8 mouse cellular contexts compared by ENCODE assay signal in the genomic region with DNA sequence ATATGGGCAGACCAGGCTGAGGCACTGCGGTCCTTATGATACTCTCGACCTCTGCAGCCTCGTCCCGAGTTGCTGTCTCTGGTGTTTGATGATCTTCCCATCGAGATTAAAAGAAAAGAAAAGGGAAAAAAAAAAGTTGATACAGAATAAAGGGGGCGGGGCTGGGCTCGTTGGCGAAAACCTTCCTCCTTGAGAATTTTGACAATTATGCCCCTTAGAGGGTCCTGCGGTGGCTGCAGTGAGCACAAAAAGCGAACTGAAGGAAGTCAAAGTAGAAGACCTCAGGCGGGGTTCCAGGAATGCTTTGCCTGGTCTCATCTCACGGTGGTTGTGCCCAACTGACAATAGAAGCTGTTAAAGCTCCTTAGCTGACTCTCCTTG. TPM values are rescaled to one million over a fixed set of nuclear protein-coding genes. Genes with fewer than 3 reads are reported as not detected.
DNase-seq lines count a peak whose midpoint lies in the region; ATAC-seq and TF ChIP-seq lines count a peak whose summit lies in the region.

No protein-coding gene starts in this region.

- H3K9me3 ChIP-seq in limb, embryonic 15.5 days: no peaks in the 10 kb centered on the region
- H3K9me3 ChIP-seq in stomach, postnatal 0 days (ENCODE audit: control insufficient read depth, low read length): no peaks in the 10 kb centered on the region

- peaks cover 3% of the 10 kb centered on the region for H3K36me3 ChIP-seq in heart, adult 2 months (ENCODE audit: control insufficient read depth, insufficient read depth, low read length)
- H3K36me3 ChIP-seq in limb, embryonic 15.5 days: peaks cover 22% of the 10 kb centered on the region
- H3K36me3 ChIP-seq in stomach, postnatal 0 days (ENCODE audit: control insufficient read depth, insufficient read depth, low read length): peaks cover 5% of the 10 kb centered on the region; the same call in 1 of the 2 replicates

- peak overlapping the region; percentile 88 for H3K4me3 ChIP-seq in heart, adult 2 months
- peak overlapping the region; percentile 92 for H3K4me3 ChIP-seq in limb, embryonic 15.5 days
- peak overlapping the region; percentile 89 for H3K4me3 ChIP-seq in stomach, postnatal 0 days (ENCODE audit: low read depth, low read length)

- peak overlapping the region; percentile 95 for H3K27ac ChIP-seq in heart, adult 2 months
- H3K27ac ChIP-seq in limb, embryonic 15.5 days: peak overlapping the region; percentile 96
- peak overlapping the region; percentile 94 for H3K27ac ChIP-seq in stomach, postnatal 0 days (replicated peaks)

- no peak; the same call in 1 of the 2 replicates for ATAC-seq in limb, embryonic 15.5 days (ENCODE audit: insufficient number of reproducible peaks, low FRiP score, low TSS enrichment, low read depth)
- ATAC-seq in stomach, postnatal 0 days (ENCODE audit: low FRiP score, low TSS enrichment): no peak

- peak overlapping the region; percentile 95 for H3K4me2 ChIP-seq in limb, embryonic 15.5 days
- peak overlapping the region; percentile 91 for H3K4me2 ChIP-seq in stomach, postnatal 0 days (replicated peaks; ENCODE audit: low read depth)

- intact Hi-C loops in heart, adult 2 months (cut with DNase I): loop anchor here (5.0 to 10.0 kb wide), 2 partner anchors 77 to 211 kb away; partner anchors contain the start of genes Psmb2 and Zmym4
- intact Hi-C loops in heart, postnatal 25 days (cut with DNase I): loop anchor here (5.0 to 10.0 kb wide), 2 partner anchors 77 to 211 kb away; partner anchors contain the start of genes Psmb2 and Zmym4

- H3K4me1 ChIP-seq in heart, adult 2 months (ENCODE audit: control insufficient read depth, insufficient read depth, low read length): peaks cover 6% of the 10 kb centered on the region
- H3K4me1 ChIP-seq in limb, embryonic 15.5 days: peaks cover 47% of the 10 kb centered on the region
- H3K4me1 ChIP-seq in stomach, postnatal 0 days (replicated peaks; ENCODE audit: control insufficient read depth, insufficient read depth): peaks cover 7% of the 10 kb centered on the region; the same call in 1 of the 2 replicates

- H3K27me3 ChIP-seq in heart, adult 2 months (ENCODE audit: control insufficient read depth, insufficient read depth, low read length): no peaks in the 10 kb centered on the region
- H3K27me3 ChIP-seq in limb, embryonic 15.5 days: no peaks in the 10 kb centered on the region
- no peaks in the 10 kb centered on the region for H3K27me3 ChIP-seq in stomach, postnatal 0 days (ENCODE audit: control insufficient read depth, insufficient read depth, low read length)

- peak overlapping the region; percentile 91 for H3K9ac ChIP-seq in heart, adult 2 months (ENCODE audit: low read depth, low read length)
- H3K9ac ChIP-seq in limb, embryonic 15.5 days: peak overlapping the region; percentile 85
- peak overlapping the region; percentile 80 for H3K9ac ChIP-seq in stomach, postnatal 0 days (ENCODE audit: low read length)

- H3K79me2 ChIP-seq in heart, adult 2 months (replicated peaks; ENCODE audit: control insufficient read depth, insufficient read depth, low read length): no peaks in the 10 kb centered on the region

- no peak for TF ChIP-seq CTCF in heart, adult 2 months (IDR thresholded peaks at IDR 0.05)
- TF ChIP-seq CTCF in stomach, postnatal 0 days (IDR thresholded peaks at IDR 0.05; ENCODE audit: low read depth): no peak

- TF ChIP-seq EP300 in heart, adult 2 months (IDR thresholded peaks at IDR 0.05; ENCODE audit: insufficient read depth, low read depth, low read length): no peak
- no peak for TF ChIP-seq EP300 in stomach, postnatal 0 days (optimal IDR thresholded peaks at IDR 0.05)

- DNase-seq in heart, adult 2 months: no peak
- DNase-seq in heart, postnatal 25 days (ENCODE audit: low spot score): no peak
- DNase-seq in thymus, postnatal 14 days: peak; percentile 24
- DNase-seq in thymus, postnatal 36 days: no peak
- DNase-seq in stomach, postnatal 0 days (ENCODE audit: low spot score): no peak
- no peak for DNase-seq in urinary bladder, postnatal 25 days (ENCODE audit: low spot score)
- no peak for DNase-seq in kidney, postnatal 25 days

- TF ChIP-seq POLR2A in heart, adult 2 months (IDR thresholded peaks at IDR 0.05; ENCODE audit: insufficient read depth, low read depth, low read length): no peak

- 2% methylated on average over 12 of the region's 12 CpGs for whole genome bisulfite sequencing in heart, adult 2 months
- 2% methylated on average over 12 of the region's 12 CpGs for WGBS in limb, embryonic 15.5 days
- under 1% methylated on average over 12 of the region's 12 CpGs for WGBS in stomach, postnatal 0 days

RNA-seq across cellular contexts. Expression of gene AU040320, which starts 0.9 kb away (rescaled TPM):
- total RNA-seq in heart, adult 2 months (2021): 10 to 100 TPM; 26.7 to 35.5 TPM
- 27.6 and 28.8 TPM in 2 replicates for polyA plus RNA-seq in heart, adult 2 months (2012; rRNA removed)
- total RNA-seq in heart, postnatal 25 days (2021): 10 to 100 TPM; 29.6 to 33.5 TPM
- 17.9 and 19.0 TPM in 2 replicates for polyA plus RNA-seq in limb, embryonic 15.5 days (2015; fragmentation: Nextera tagmentation; extraction: Ambion mirVana)
- 18.2 and 20.2 TPM in 2 replicates for polyA plus RNA-seq in stomach, postnatal 0 days (2015; fragmentation: Nextera tagmentation; extraction: Ambion mirVana)

RNA-seq across cellular contexts. Expression of gene Ncdn, which starts 1.0 kb away (rescaled TPM):
- 10 to 100 TPM; 15.2 to 16.5 TPM for total RNA-seq in heart, adult 2 months (2021)
- 19.5 and 20.1 TPM in 2 replicates for polyA plus RNA-seq in heart, adult 2 months (2012; rRNA removed)
- 10 to 100 TPM; 14.7 TPM for total RNA-seq in heart, postnatal 25 days (2021)
- 29.9 and 31.4 TPM in 2 replicates for polyA plus RNA-seq in limb, embryonic 15.5 days (2015; fragmentation: Nextera tagmentation; extraction: Ambion mirVana)
- polyA plus RNA-seq in stomach, postnatal 0 days (2015; fragmentation: Nextera tagmentation; extraction: Ambion mirVana): 13.4 and 14.5 TPM in 2 replicates

RNA-seq across cellular contexts. Expression of gene Tfap2e, which starts 18.2 kb away (rescaled TPM):
- total RNA-seq in heart, adult 2 months (2021): not detected
- 0.12 TPM in 1 of 2 replicates, not detected in the other for polyA plus RNA-seq in heart, adult 2 months (2012; rRNA removed)
- total RNA-seq in heart, postnatal 25 days (2021): not detected
- polyA plus RNA-seq in limb, embryonic 15.5 days (2015; fragmentation: Nextera tagmentation; extraction: Ambion mirVana): 0.48 and 0.54 TPM in 2 replicates
- polyA plus RNA-seq in stomach, postnatal 0 days (2015; fragmentation: Nextera tagmentation; extraction: Ambion mirVana): 0.80 and 1.0 TPM in 2 replicates
